Mouse (Mus musculus): ENCODE measurements at regions not wholly inside any gene's neighbourhood (a gene's known extent, or its start where the extent isn't known, plus 50 kb on each side); places are given as distances from the start of the nearest gene placed in this dataset.

DNA sequence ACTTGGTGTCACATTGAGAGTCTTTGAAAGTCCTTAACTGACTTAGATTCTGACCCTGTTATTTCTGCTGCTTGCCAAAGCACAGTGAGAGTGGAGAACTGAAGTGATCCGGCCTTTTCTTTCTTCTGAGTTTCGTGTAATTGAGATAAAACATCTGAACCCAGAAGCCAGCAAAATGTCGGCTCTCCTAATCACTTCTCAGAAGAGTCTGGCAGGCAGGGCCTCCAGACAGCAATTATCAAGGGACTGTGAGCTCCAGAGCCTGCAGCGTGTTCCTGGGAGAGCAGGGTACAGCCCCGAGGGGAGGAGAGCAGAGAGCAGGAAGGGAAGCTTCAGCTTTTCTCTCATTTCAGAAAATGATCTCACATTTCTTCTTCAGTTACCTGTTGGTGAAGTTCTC, 205.1 kb upstream of the Tmem132c start:
- TF ChIP-seq CTCF (IDR thresholded peaks at IDR 0.05; ENCODE audit: insufficient read depth, low read depth, low read length) (no peak), POLR2A (IDR thresholded peaks at IDR 0.05; ENCODE audit: insufficient read depth, low read depth, low read length) (no peak)
